Comparison of ENCODE assay signal across 16 mouse cellular contexts in the genomic region with DNA sequence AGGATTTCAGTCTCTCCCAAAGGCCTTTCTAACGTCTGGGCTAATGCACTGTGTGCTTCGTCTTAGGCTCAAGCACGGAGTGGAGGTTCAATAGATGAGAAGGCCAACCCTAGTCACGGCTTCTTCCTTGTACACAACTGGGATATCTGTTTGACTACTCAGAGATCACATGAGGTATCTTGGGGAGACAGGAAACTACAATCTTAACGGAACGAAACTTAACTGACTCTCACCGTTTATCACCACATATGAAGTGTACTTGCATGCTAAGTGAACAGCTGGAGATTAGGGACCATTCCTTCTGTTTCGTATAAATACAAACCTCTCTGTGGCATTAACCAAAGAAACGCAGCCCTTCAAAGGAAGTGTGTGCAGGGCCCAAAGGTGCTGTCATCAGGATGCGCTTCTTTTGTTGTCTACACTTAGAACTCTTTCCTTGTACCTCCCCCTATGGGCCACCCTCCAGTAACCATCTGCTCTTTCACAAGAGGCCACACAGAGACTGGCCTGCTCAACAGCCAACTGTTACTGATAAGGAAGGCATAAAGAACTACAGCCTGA. TPM values are rescaled to one million over a fixed set of nuclear protein-coding genes. Genes with fewer than 3 reads are reported as not detected.
A peak's percentile ranks its signal among the peaks of the same experiment; 100 is the strongest.
DNase-seq lines count a peak whose midpoint lies in the region; ATAC-seq lines count a peak whose summit lies in the region.
"Had no signal": no experiment of that assay in that cellular context is flagged by ENCODE, and none has a peak within 500 bp of the region (broad histone marks: within the 10 kb centered on the region; RNA-seq: fewer than 3 reads in every experiment).

No protein-coding gene starts in this region.

- no peak for ATAC-seq in heart, embryonic 16.5 days (replicated peaks; ENCODE audit: extremely low read depth, insufficient read depth, low FRiP score)
- peak; percentile 41; the same call in 1 of the 2 replicates for ATAC-seq in midbrain, embryonic 12.5 days (ENCODE audit: low FRiP score, low read depth)
- ATAC-seq in granulocyte monocyte progenitor cell, adult 5-6 weeks (replicated peaks; ENCODE audit: poor library complexity, severe bottlenecking) = peak; percentile 21; the same call in 1 of the 2 replicates
- ATAC-seq: forebrain, embryonic 14.5 days had no signal

- no peak for DNase-seq in heart, adult 8-10 months (ENCODE audit: low spot score)
- no peak for DNase-seq in midbrain, embryonic 10.5 days (ENCODE audit: low spot score)
- no peak for DNase-seq in spleen, postnatal 4 days (ENCODE audit: low spot score in 2 of 2)
- no peak for DNase-seq in embryonic facial prominence, embryonic 10.5 days (ENCODE audit: low spot score)
- DNase-seq: adrenal gland, adult 8-10 months; cerebellum, adult 11-12 months; kidney, postnatal 10 days; right cerebral cortex, postnatal 14 days had no signal

- H3K27me3 ChIP-seq in heart, embryonic 16.5 days (ENCODE audit: control insufficient read depth, insufficient read depth, low read length) = no peaks in the 10 kb centered on the region
- no peaks in the 10 kb centered on the region for H3K27me3 ChIP-seq in midbrain, embryonic 12.5 days
- 0 out of 2 replicates have a peak, but pooled peaks cover 4% of the 10 kb centered on the region for H3K27me3 ChIP-seq in midbrain, embryonic 10.5 days (ENCODE audit: low read depth, poor library complexity, severe bottlenecking)
- H3K27me3 ChIP-seq in embryonic facial prominence, embryonic 10.5 days (replicated peaks; ENCODE audit: low read depth, poor library complexity, severe bottlenecking) = no peaks in the 10 kb centered on the region
- H3K27me3 ChIP-seq: neural tube, embryonic 12.5 days had no signal

- H3K9ac ChIP-seq in heart, embryonic 16.5 days (ENCODE audit: low read length) = no peak overlapping the region
- H3K9ac ChIP-seq in midbrain, embryonic 12.5 days (replicated peaks) = no peak overlapping the region
- H3K9ac ChIP-seq: neural tube, embryonic 12.5 days had no signal

- no peaks in the 10 kb centered on the region for H3K9me3 ChIP-seq in heart, embryonic 16.5 days (replicated peaks; ENCODE audit: control insufficient read depth, low read length)
- H3K9me3 ChIP-seq in midbrain, embryonic 12.5 days = no peaks in the 10 kb centered on the region
- no peaks in the 10 kb centered on the region for H3K9me3 ChIP-seq in midbrain, embryonic 10.5 days (replicated peaks)
- H3K9me3 ChIP-seq in embryonic facial prominence, embryonic 10.5 days = no peaks in the 10 kb centered on the region
- H3K9me3 ChIP-seq: neural tube, embryonic 12.5 days had no signal

- H3K36me3 ChIP-seq in heart, embryonic 16.5 days (ENCODE audit: control insufficient read depth, insufficient read depth) = no peaks in the 10 kb centered on the region
- H3K36me3 ChIP-seq in midbrain, embryonic 12.5 days = no peaks in the 10 kb centered on the region
- H3K36me3 ChIP-seq in midbrain, embryonic 10.5 days = no peaks in the 10 kb centered on the region
- H3K36me3 ChIP-seq in embryonic facial prominence, embryonic 10.5 days (replicated peaks) = no peaks in the 10 kb centered on the region
- H3K36me3 ChIP-seq: neural tube, embryonic 12.5 days had no signal

- H3K4me3 ChIP-seq in heart, embryonic 16.5 days (ENCODE audit: low read length) = no peak overlapping the region
- H3K4me3 ChIP-seq in midbrain, embryonic 12.5 days = no peak overlapping the region
- H3K4me3 ChIP-seq in midbrain, embryonic 10.5 days = no peak overlapping the region
- no peak overlapping the region for H3K4me3 ChIP-seq in embryonic facial prominence, embryonic 10.5 days
- H3K4me3 ChIP-seq: erythroblast, embryonic 14.5 days; layer of hippocampus, adult 2 months; neural tube, embryonic 12.5 days had no signal

- H3K4me1 ChIP-seq in heart, embryonic 16.5 days (ENCODE audit: control insufficient read depth, insufficient read depth, low read length) = 0 out of 2 replicates have a peak, but pooled peaks cover 5% of the 10 kb centered on the region
- no peaks in the 10 kb centered on the region for H3K4me1 ChIP-seq in midbrain, embryonic 12.5 days
- peaks cover 5% of the 10 kb centered on the region; the same call in 1 of the 2 replicates for H3K4me1 ChIP-seq in midbrain, embryonic 10.5 days
- no peaks in the 10 kb centered on the region for H3K4me1 ChIP-seq in embryonic facial prominence, embryonic 10.5 days
- H3K4me1 ChIP-seq: neural tube, embryonic 12.5 days had no signal

- H3K4me2 ChIP-seq in heart, embryonic 16.5 days (ENCODE audit: low read depth, low read length) = peak overlapping the region; percentile 16
- H3K4me2 ChIP-seq in midbrain, embryonic 12.5 days (replicated peaks) = no peak overlapping the region
- H3K4me2 ChIP-seq: neural tube, embryonic 12.5 days had no signal

- no peak overlapping the region for H3K27ac ChIP-seq in heart, embryonic 16.5 days (ENCODE audit: low read length)
- no peak overlapping the region for H3K27ac ChIP-seq in midbrain, embryonic 12.5 days (replicated peaks)
- no peak overlapping the region for H3K27ac ChIP-seq in midbrain, embryonic 10.5 days (replicated peaks)
- no peak overlapping the region for H3K27ac ChIP-seq in embryonic facial prominence, embryonic 10.5 days (replicated peaks)
- H3K27ac ChIP-seq: layer of hippocampus, adult 2 months; macrophage; neural tube, embryonic 12.5 days had no signal

- WGBS in heart, embryonic 16.5 days = 20% methylated on average over 10 of the region's 10 CpGs
- 52% methylated on average over 10 of the region's 10 CpGs for WGBS in midbrain, embryonic 12.5 days
- 55% methylated on average over 10 of the region's 10 CpGs for WGBS in midbrain, embryonic 10.5 days
- 59% methylated on average over 10 of the region's 10 CpGs for WGBS in embryonic facial prominence, embryonic 10.5 days

RNA-seq across cellular contexts. Expression of a gene that starts 55.8 kb away (rescaled TPM):
- polyA plus RNA-seq in heart, embryonic 16.5 days (2015; fragmentation: Nextera tagmentation; extraction: Ambion mirVana) = 1.6 and 1.7 TPM in 2 replicates
- 1 to 10 TPM in 1 of 4 experiments, under 1 TPM in 3; 0.50 to 1.9 (median 0.71) TPM for total RNA-seq in heart, adult 8-10 months (2022)
- polyA plus RNA-seq in midbrain, embryonic 12.5 days (2016; fragmentation: Nextera tagmentation; extraction: Ambion mirVana) = 0.33 and 0.79 TPM in 2 replicates
- 0.09 and 0.19 TPM in 2 replicates for polyA plus RNA-seq in midbrain, embryonic 10.5 days (2016; fragmentation: Nextera tagmentation; extraction: Ambion mirVana)
- total RNA-seq in granulocyte monocyte progenitor cell, adult 5-6 weeks (2014; fragmentation: Nextera tagmentation) = not detected in 2 replicates
- total RNA-seq in granulocyte monocyte progenitor cell, adult 5-6 weeks (2017) = not detected in 2 replicates
- 0.88 and 1.2 TPM in 2 replicates for polyA plus RNA-seq in embryonic facial prominence, embryonic 10.5 days (2016; fragmentation: Nextera tagmentation; extraction: Ambion mirVana)
- polyA plus RNA-seq: erythroblast, embryonic 14.5 days had no signal
